Mouse (Mus musculus) forebrain, postnatal 0 days (tissue): ENCODE data around the gene Gm10024. TPM values are rescaled to one million over a fixed set of nuclear protein-coding genes. Genes with fewer than 3 reads are reported as not detected.
"Not testable (repeated sequence)": the region's sequence is repeated elsewhere in the genome, so short reads cannot be mapped to it uniquely, and the experiment has no call there.

Source experiments
- ATAC-seq: fragments of 200-750 bp; cut with Nextera tagmentation; 2 replicates; pipeline ENCODE4 v1.8.0; 2017; ENCODE audit warnings: mild to moderate bottlenecking, moderate library complexity
- DNase-seq: peaks from one replicate; pipeline ENCODE4 v3.0.0-alpha.2; 2015
- H3K27ac ChIP-seq: fragments of 300-500 bp; sonication (generic); 2 replicates; pipeline ENCODE4 v1.5.1; 2014; ENCODE audit warnings: low read depth, mild to moderate bottlenecking, antibody characterized with exemption, low read length, moderate library complexity, mixed read lengths
- H3K27me3 ChIP-seq: fragments of 300-500 bp; sonication (generic); 2 replicates; pipeline ENCODE4 v1.6.1; 2014; ENCODE audit warnings: mild to moderate bottlenecking, low read length, mixed read lengths; ENCODE audit not compliant: insufficient read depth
- H3K36me3 ChIP-seq: fragments of 300-500 bp; sonication (generic); 2 replicates; pipeline ENCODE4 v1.6.1; 2014; ENCODE audit warnings: mild to moderate bottlenecking, moderate library complexity; ENCODE audit not compliant: insufficient read depth
- H3K4me1 ChIP-seq: fragments of 300-500 bp; sonication (generic); 2 replicates; pipeline ENCODE4 v1.6.1; 2014; ENCODE audit warnings: antibody characterized with exemption; ENCODE audit not compliant: insufficient read depth
- H3K4me2 ChIP-seq: fragments of 300-500 bp; sonication (generic); 2 replicates; pipeline ENCODE4 v1.6.1; 2014; ENCODE audit warnings: low read depth, mild to moderate bottlenecking, moderate library complexity
- H3K4me3 ChIP-seq: fragments of 300-500 bp; sonication (generic); 2 replicates; pipeline ENCODE4 v1.5.1; 2014; ENCODE audit warnings: low read depth, low read length, mixed read lengths
- H3K9ac ChIP-seq: fragments of 300-500 bp; sonication (generic); 2 replicates; pipeline ENCODE4 v1.6.1; 2014; ENCODE audit warnings: mild to moderate bottlenecking
- H3K9me3 ChIP-seq: fragments of 300-500 bp; sonication (generic); 2 replicates; pipeline ENCODE4 v1.6.1; 2016; ENCODE audit warnings: low read length
- CTCF ChIP-seq: sonication (generic); IDR thresholded peaks from 2 replicates; pipeline ENCODE4 v1.5.1; 2016; ENCODE audit warnings: antibody characterized with exemption, control low read depth, low read depth
- WGBS: fragments of 180-500 bp; shearing (Covaris S2); extraction: QIAGEN DNeasy Blood & Tissue Kit; methylation state at CpG from one replicate; pipeline ENCODE4 v1.1.7; 2014; 5-methylcytosine and 5-hydroxymethylcytosine counted together
- polyA plus RNA-seq: library from polyadenylated mRNA; unstranded; fragments of >200 nt; fragmentation: Nextera tagmentation; extraction: Ambion mirVana; gene quantifications from 2 replicates; pipeline ENCODE4 v1.2.1, GENCODE M21; 2015
- total RNA-seq: library from RNA; depleted of rRNA; stranded (reverse); fragments of >200 nt; gene quantifications from 2 replicates; pipeline ENCODE4 v1.2.3, GENCODE M21; 2014; rRNA removed

The Gm10024 gene
- total and polyA plus RNA-seq, 2 experiments from 2014 or later = not detected

GRCm38 (mm10) chr10:77753448-77753847, 42.2 kb downstream of the Gm10024 start:
- no peak overlapping the region for H3K4me3 ChIP-seq
- no peaks in the 10 kb centered on the region for H3K4me1 ChIP-seq
- no peak for TF ChIP-seq CTCF
- H3K9ac ChIP-seq = no peak overlapping the region
- DNase-seq (no peak), ATAC-seq (no peak)
- H3K4me2 ChIP-seq = no peak overlapping the region
- no peaks in the 10 kb centered on the region for H3K36me3 ChIP-seq
- H3K27ac ChIP-seq = no peak overlapping the region
- H3K9me3 ChIP-seq = no peaks in the 10 kb centered on the region
- no peaks in the 10 kb centered on the region for H3K27me3 ChIP-seq

DNA sequence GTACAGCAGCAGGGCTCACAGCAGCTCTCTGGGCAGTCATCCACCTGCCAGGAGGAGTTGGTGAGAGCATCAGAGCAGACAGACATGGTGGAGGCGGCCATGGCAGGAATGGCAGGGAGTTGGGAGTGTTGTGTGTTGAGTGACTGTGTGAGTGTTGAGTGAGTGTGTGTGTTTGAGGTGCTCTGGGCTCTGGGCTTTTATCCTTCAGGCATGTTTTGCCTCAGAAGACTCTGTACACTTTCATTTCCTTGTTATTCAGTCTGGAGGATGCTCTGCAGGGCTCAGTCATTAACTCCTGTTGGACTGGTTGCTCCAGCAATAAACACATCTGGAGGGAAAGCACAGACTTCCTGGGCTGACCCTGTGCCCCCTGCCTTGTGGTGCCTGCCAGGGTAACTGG, 48.3 kb downstream of the Gm10024 start, which contains the start of gene Gm3233:
Gm3233 (minus strand) TSS at position 101 of the 400 bp plus-strand sequence.
- not testable (repeated sequence) for H3K27ac ChIP-seq, ATAC-seq, H3K4me1 ChIP-seq, H3K4me3 ChIP-seq, H3K9me3 ChIP-seq, H3K36me3 ChIP-seq, H3K9ac ChIP-seq, H3K4me2 ChIP-seq, DNase-seq, H3K27me3 ChIP-seq
- no CpG with 5 or more reads among the region's 1 CpGs for WGBS

Other genes starting within 250 kb of the Gm10024 start
- 42.2 and 43.2 TPM in 2 replicates for gene Fam207a, start 195.7 kb upstream of the Gm10024 start, total RNA-seq
- gene Fam207a, start 195.7 kb upstream of the Gm10024 start, polyA plus RNA-seq = 30.4 and 34.9 TPM in 2 replicates
- 0.77 and 1.1 TPM in 2 replicates for gene Itgb2, start 181.2 kb upstream of the Gm10024 start, total RNA-seq
- 0.86 and 1.2 TPM in 2 replicates for gene Itgb2, start 181.2 kb upstream of the Gm10024 start, polyA plus RNA-seq
- gene Pttg1ip, start 129.7 kb upstream of the Gm10024 start, total RNA-seq = 69.6 and 98.3 TPM in 2 replicates
- 67.1 and 74.2 TPM in 2 replicates for gene Pttg1ip, start 129.7 kb upstream of the Gm10024 start, polyA plus RNA-seq
- gene Sumo3, start 105.4 kb upstream of the Gm10024 start, total RNA-seq = 270 and 305 TPM in 2 replicates
- 381 and 398 TPM in 2 replicates for gene Sumo3, start 105.4 kb upstream of the Gm10024 start, polyA plus RNA-seq
- gene Gm49325, start 105.3 kb upstream of the Gm10024 start, total RNA-seq = not detected in 2 replicates
- gene Gm49325, start 105.3 kb upstream of the Gm10024 start, polyA plus RNA-seq = 27.7 and 33.6 TPM in 2 replicates
- gene Ube2g2, start 89.2 kb upstream of the Gm10024 start, total RNA-seq = 41.7 and 45.3 TPM in 2 replicates
- gene Ube2g2, start 89.2 kb upstream of the Gm10024 start, polyA plus RNA-seq = 74.9 and 80.3 TPM in 2 replicates
- gene Tspear, start 24.9 kb upstream of the Gm10024 start, total RNA-seq = 0.14 TPM in 1 of 2 replicates, not detected in the other
- gene Tspear, start 24.9 kb upstream of the Gm10024 start, polyA plus RNA-seq = 0.42 and 0.99 TPM in 2 replicates
- not detected in 2 replicates for gene Gm19402, start 20.7 kb upstream of the Gm10024 start, total RNA-seq
- not detected in 2 replicates for gene Gm19402, start 20.7 kb upstream of the Gm10024 start, polyA plus RNA-seq
- not detected in 2 replicates for gene Gm9508, start 14.2 kb upstream of the Gm10024 start, total RNA-seq
- gene Gm9508, start 14.2 kb upstream of the Gm10024 start, polyA plus RNA-seq = not detected in 2 replicates
- gene Gm10272, start 4.8 kb upstream of the Gm10024 start, total RNA-seq = not detected in 2 replicates
- gene Gm10272, start 4.8 kb upstream of the Gm10024 start, polyA plus RNA-seq = not detected in 2 replicates
- gene Gm10142, start 4.3 kb downstream of the Gm10024 start, total RNA-seq = not detected in 2 replicates
- not detected in 2 replicates for gene Gm10142, start 4.3 kb downstream of the Gm10024 start, polyA plus RNA-seq
- not detected in 2 replicates for gene Krtap12-1, start 9.1 kb downstream of the Gm10024 start, total RNA-seq
- not detected in 2 replicates for gene Krtap12-1, start 9.1 kb downstream of the Gm10024 start, polyA plus RNA-seq
- gene Gm10100, start 15.0 kb downstream of the Gm10024 start, total RNA-seq = not detected in 2 replicates
- gene Gm10100, start 15.0 kb downstream of the Gm10024 start, polyA plus RNA-seq = not detected in 2 replicates
- not detected in 2 replicates for gene Gm18596, start 31.2 kb downstream of the Gm10024 start, total RNA-seq
- gene Gm18596, start 31.2 kb downstream of the Gm10024 start, polyA plus RNA-seq = not detected in 2 replicates
- not detected in 2 replicates for gene Gm9736, start 39.9 kb downstream of the Gm10024 start, total RNA-seq
- not detected in 2 replicates for gene Gm9736, start 39.9 kb downstream of the Gm10024 start, polyA plus RNA-seq
- not detected in 2 replicates for gene Gm3233, start 48.2 kb downstream of the Gm10024 start, total RNA-seq
- not detected in 2 replicates for gene Gm3233, start 48.2 kb downstream of the Gm10024 start, polyA plus RNA-seq
- not detected in 2 replicates for gene Gm3238, start 59.9 kb downstream of the Gm10024 start, total RNA-seq
- gene Gm3238, start 59.9 kb downstream of the Gm10024 start, polyA plus RNA-seq = not detected in 2 replicates
- not detected in 2 replicates for gene Gm7138, start 65.5 kb downstream of the Gm10024 start, total RNA-seq
- gene Gm7138, start 65.5 kb downstream of the Gm10024 start, polyA plus RNA-seq = not detected in 2 replicates
- gene Gm3250, start 71.1 kb downstream of the Gm10024 start, total RNA-seq = not detected in 2 replicates
- gene Gm3250, start 71.1 kb downstream of the Gm10024 start, polyA plus RNA-seq = not detected in 2 replicates
- gene Gm7137, start 76.7 kb downstream of the Gm10024 start, total RNA-seq = not detected in 2 replicates
- gene Gm7137, start 76.7 kb downstream of the Gm10024 start, polyA plus RNA-seq = not detected in 2 replicates
- gene Gm9639, start 83.6 kb downstream of the Gm10024 start, total RNA-seq = not detected in 2 replicates
- gene Gm9639, start 83.6 kb downstream of the Gm10024 start, polyA plus RNA-seq = not detected in 2 replicates
- not detected in 2 replicates for gene Gm19668, start 87.7 kb downstream of the Gm10024 start, total RNA-seq
- gene Gm19668, start 87.7 kb downstream of the Gm10024 start, polyA plus RNA-seq = not detected in 2 replicates
- gene Gm9507, start 100.4 kb downstream of the Gm10024 start, total RNA-seq = not detected in 2 replicates
- not detected in 2 replicates for gene Gm9507, start 100.4 kb downstream of the Gm10024 start, polyA plus RNA-seq
- not detected in 2 replicates for gene Gm2696, start 103.2 kb downstream of the Gm10024 start, total RNA-seq
- not detected in 2 replicates for gene Gm2696, start 103.2 kb downstream of the Gm10024 start, polyA plus RNA-seq
- not detected in 2 replicates for gene Krtap10-4, start 115.6 kb downstream of the Gm10024 start, total RNA-seq
- not detected in 2 replicates for gene Krtap10-4, start 115.6 kb downstream of the Gm10024 start, polyA plus RNA-seq
- gene Krtap10-10, start 124.5 kb downstream of the Gm10024 start, total RNA-seq = not detected in 2 replicates
- gene Krtap10-10, start 124.5 kb downstream of the Gm10024 start, polyA plus RNA-seq = not detected in 2 replicates
- not detected in 2 replicates for gene Gm36176, start 135.3 kb downstream of the Gm10024 start, total RNA-seq
- not detected in 2 replicates for gene Gm36176, start 135.3 kb downstream of the Gm10024 start, polyA plus RNA-seq
- not detected in 2 replicates for gene Gm10318, start 141.4 kb downstream of the Gm10024 start, total RNA-seq
- gene Gm10318, start 141.4 kb downstream of the Gm10024 start, polyA plus RNA-seq = not detected in 2 replicates
- 0.48 TPM in 1 of 2 replicates, not detected in the other for gene Gm3285, start 150.5 kb downstream of the Gm10024 start, total RNA-seq
- not detected in 2 replicates for gene Gm3285, start 150.5 kb downstream of the Gm10024 start, polyA plus RNA-seq
- gene Lrrc3, start 191.1 kb downstream of the Gm10024 start, total RNA-seq = 19.7 and 24.1 TPM in 2 replicates
- 15.7 and 22.4 TPM in 2 replicates for gene Lrrc3, start 191.1 kb downstream of the Gm10024 start, polyA plus RNA-seq